Mouse (Mus musculus) heart, postnatal 10 days (tissue): ENCODE measurements around the gene Ccdc27. TPM values are rescaled to one million over a fixed set of nuclear protein-coding genes. Genes with fewer than 3 reads are reported as not detected.

Experiments used
- DNase-seq, 2 experiments: peaks; one replicate each; pipeline ENCODE4 v3.0.0; 2021
- intact Hi-C: fragments of 180-260 bp; cut with DNase I; formaldehyde crosslinking; loops from one replicate; pipeline ENCODE4 v1.15.1; 2025
- total RNA-seq, 2 experiments: library from RNA; stranded (reverse); gene quantifications; 2 replicates each; pipeline ENCODE4 v1.2.3; 2021

The Ccdc27 gene
- total RNA-seq, 2 experiments from 2014 or later = not detected

DNA sequence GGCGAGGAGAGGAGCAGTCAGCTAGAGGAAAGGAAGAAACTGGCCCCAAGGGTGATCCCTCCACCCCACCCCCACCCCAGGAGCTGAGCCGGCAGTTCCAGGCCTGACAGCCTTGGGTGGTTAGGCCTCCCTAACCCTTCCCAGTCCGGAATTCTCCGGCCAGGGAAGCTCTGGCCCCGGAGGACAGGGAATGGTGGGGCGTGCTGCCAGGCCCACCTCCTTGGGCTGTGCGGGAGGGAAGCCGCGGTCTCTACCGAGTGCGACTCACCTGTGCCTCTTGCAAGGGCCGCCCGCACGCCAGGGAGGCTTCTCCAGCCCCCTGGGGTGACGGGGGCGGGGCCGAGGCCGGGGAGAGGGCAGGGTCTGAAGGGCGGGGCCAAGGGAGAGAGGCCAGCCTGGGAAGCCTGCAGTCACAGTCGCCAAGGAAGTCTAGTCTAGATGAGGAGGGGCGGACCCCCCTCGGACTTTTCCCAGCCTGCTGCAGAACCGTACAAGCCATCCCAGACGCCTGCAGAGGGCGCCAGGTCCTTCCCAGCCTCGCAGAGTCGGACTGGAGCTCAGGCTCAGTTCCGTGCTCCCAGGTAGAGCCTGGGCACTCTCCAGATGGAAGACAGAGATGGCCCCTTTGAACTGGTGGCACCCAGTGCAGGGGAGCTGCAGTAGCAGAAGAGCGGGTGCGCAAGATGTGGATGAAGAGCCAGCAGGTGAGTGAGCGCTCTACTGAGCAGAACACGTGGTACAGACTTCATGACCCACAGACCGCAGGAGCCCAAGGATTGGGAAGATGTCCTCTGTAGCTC is 16.6 kb downstream of the Ccdc27 start, which contains the start of gene Smim1:
TSS of gene Smim1 (minus strand) at position 590 of the 800 bp plus-strand sequence.
- peak; percentile 74 to 75 for DNase-seq
- intact Hi-C loops = no loop called here

- intact Hi-C loops = no loop called here
- peak in 1 of 2 experiments; percentile 30 for DNase-seq
Observed at GRCm38 (mm10) chr4:154024729-154025521, 17.6 kb downstream of the Ccdc27 start.

DNA sequence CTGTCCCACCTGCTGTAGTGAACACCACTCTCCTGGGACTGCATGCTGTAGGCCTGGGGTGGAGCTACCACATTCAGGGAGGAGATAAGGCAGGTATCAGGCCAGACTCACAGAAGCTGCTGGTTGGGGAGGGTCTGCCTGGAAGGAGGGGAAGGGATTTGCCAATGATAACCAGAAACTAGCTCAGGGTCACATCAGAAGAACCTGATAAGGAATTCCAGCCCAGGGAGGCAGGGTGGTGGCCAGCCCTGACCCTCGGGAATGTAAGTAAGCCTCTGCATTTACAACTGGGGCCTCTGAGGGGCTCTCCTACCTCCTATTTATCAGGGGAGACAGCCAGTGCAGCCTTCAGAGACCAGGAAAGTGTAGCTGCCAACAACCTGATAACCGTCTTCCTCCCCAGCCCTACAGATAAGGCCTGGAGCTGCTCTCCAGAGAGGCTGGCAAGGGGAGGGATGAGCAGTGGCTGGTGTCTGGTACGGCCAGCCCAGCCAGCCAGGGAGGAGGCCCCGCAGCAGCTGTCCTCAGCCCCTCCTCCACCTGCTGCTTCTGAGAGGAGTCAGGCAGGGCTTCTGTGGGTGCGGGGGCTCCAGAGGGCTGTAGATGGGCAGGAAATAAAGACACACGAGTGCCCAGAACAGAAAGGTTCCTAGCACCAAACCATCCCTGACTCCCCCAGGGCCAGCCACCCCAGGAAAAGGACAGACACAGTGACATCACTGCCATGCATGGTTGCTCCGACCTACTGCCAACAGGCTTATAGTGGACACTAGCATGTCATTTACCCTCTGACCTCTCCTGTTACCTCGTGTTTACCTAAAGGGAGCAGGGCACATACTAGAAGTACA is 18.5 kb downstream of the Ccdc27 start:
- peak in 1 of 2 experiments; percentile 18 for DNase-seq
- intact Hi-C loops = no loop called here

GRCm38 (mm10) chr4:154022844-154023243 is 19.6 kb downstream of the Ccdc27 start:
- intact Hi-C loops = no loop called here
- peak; percentile 14 to 24 for DNase-seq

DNA sequence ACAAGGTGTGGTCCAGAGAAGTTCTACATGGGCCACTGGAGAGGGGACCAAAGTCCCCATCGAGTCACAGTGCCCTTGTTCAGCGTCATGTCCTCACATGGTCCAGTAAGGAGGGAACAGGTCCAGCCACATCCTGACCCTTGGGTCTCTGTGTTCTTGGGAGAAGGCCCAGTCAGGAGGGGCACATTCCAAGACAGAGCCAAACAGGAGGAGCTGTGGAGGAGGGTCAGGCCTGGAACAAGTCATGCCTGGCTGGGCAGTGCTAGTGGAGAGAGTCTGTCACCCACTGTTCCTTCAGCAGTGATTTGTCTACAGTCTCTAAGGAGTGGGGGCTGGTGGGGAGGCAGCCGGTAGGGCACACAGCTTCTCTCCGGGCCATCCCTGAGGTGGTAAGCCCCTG is 20.1 kb downstream of the Ccdc27 start:
- peak; percentile 58 to 63 for DNase-seq
- intact Hi-C loops = no loop called here

DNA sequence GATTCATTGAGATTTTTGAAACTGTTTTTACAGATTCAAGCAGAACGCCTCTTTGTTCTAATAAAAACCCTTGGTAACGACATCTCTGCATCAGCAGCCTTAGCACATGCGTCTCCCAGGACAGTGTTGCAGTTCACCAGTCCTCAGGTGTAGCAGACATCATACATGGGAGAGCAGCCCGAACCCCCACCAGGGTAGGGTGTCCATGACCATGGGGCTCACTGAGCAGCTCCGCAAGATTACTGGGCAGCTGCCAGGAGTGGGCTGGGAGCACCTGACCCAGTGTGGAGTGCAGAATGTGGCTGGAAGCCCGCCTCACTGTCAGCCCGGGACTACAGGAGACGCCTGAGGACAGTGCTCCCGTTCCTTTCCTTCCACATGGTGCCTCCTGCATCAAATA is 21.0 kb downstream of the Ccdc27 start:
- intact Hi-C loops = no loop called here

GRCm38 (mm10) chr4:154019571-154019970 is 22.9 kb downstream of the Ccdc27 start:
- intact Hi-C loops = no loop called here
- peak; percentile 29 to 60 for DNase-seq

More for the DNA sequence above, 21.0 kb downstream of the Ccdc27 start:
- peak in 1 of 2 experiments; percentile 28 for DNase-seq

DNA sequence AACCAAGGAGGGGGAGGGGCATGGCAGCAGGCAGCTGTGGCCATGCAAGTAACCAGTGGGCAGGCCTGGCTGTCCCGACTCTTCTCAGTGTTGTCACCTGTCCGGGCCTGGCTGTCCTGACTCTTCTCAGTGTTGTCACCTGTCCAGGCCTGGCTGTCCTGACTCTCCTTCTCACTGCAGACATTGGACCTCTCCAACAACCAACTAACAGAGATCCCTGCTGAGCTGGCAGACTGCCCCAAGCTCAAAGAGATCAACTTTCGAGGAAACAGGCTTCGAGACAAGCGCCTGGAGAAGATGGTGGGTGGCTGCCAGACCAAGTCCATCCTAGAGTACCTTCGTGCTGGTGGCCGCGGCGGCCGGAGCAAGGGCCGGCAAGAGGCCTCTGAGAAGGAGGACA is 27.0 kb downstream of the Ccdc27 start:
- DNase-seq = no peak
- intact Hi-C loops = no loop called here

DNA sequence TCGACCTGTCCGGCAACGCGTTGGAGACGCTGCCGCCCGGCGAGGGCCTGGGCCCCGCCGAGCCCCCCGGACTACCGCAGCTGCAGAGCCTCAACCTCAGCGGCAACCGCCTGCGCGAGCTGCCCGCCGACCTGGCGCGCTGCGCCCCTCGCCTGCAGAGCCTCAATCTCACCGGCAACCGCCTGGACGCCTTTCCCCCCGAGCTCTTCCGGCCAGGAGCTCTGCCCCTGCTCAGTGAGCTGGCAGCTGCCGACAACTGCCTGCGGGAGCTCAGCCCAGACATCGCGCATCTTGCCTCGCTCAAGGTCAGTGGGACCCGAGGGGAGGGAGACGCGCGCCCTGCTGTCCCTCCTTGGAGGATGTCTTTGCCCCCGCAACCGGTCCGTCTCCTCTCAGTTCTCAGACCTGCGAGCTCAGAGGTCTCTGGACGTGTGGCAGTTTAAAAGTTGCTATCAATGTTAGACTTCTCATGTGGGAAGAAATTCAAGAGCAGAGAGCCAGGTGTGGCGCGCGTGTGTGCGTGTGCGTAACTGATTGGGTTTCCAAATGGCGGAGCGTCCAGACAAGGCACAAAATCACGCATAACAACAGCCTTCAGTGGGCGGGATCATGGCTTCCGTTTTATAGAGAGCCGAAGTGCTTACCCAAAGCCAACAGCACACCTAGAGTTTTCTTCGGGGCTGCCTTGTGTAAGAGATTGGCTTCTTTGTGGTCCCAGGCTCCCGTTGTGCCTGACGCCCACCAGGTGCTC is 30.2 kb downstream of the Ccdc27 start:
- intact Hi-C loops = loop anchor here (1.0 to 5.0 kb wide), 2 partner anchors 37 to 55 kb away; partner anchors contain the start of genes A430005L14Rik, Cep104 and Dffb
- DNase-seq = peak; percentile 26 to 39

DNA sequence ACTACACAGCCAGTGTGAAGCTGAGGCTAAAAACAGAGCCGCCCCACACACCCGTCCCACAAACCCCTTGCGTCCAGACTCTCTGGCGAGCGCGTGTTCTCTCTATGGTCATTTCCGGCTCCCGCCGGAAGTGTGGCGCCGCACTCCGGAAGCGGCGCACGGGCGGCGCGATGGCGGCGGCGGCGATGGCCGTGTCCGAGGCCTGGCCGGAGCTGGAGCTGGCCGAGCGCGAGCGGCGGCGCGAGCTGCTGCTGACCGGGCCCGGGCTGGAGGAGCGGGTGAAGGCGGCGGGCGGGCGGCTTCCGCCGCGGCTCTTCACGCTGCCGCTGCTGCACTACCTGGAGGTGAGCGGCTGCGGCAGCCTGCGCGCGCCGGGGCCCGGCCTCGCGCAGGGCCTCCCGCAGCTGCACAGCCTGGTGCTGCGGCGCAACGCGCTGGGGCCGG is 30.8 kb downstream of the Ccdc27 start, which contains the start of gene Lrrc47:
TSS of gene Lrrc47 (plus strand) at position 86 of the 444 bp plus-strand sequence.
- intact Hi-C loops = loop anchor here (1.0 to 5.0 kb wide), 2 partner anchors 36 to 54 kb away; partner anchors contain the start of genes A430005L14Rik, Cep104 and Dffb
- peak; percentile 89 to 90 for DNase-seq

DNA sequence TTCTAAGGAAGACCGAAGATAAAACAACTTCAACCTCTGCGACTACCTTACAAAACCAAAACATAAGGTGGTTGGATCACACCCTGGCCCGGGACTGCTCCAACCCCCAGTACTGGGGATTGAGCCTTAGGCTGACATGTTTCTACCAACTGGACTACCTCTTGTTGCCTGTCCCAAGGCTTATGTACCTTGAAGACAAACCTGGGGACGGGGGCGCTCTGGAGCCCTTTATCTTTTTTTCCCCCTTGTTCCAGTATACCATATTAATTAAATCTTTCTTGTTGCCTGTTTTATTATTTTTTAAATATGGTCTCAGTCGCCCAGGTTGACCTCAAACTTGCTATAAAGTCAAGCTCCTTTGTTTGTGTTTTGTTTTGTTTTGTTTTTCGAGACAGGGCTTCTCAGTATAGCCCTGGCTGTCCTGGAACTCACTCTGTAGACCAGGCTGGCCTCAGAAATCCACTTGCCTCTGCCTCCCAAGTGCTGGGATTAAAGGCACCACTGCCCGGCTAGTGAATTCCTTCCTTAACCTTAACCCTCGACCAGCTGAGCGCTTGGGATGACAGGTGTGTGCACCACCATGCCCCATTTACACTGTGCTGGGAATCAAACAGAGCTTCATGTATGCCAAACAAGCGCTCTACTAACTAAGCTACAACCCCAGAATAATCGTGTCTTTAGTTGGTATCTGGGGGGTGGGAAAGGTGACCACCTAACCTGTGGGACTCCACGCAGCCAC is 31.4 kb downstream of the Ccdc27 start:
- DNase-seq = no peak
- intact Hi-C loops = loop anchor here (5.0 kb wide), 1 partner anchor 54 kb away; the partner anchor contains the start of gene A430005L14Rik

- intact Hi-C loops = no loop called here
- DNase-seq = no peak
Observed at GRCm38 (mm10) chr4:154007759-154008158, 34.7 kb downstream of the Ccdc27 start.

DNA sequence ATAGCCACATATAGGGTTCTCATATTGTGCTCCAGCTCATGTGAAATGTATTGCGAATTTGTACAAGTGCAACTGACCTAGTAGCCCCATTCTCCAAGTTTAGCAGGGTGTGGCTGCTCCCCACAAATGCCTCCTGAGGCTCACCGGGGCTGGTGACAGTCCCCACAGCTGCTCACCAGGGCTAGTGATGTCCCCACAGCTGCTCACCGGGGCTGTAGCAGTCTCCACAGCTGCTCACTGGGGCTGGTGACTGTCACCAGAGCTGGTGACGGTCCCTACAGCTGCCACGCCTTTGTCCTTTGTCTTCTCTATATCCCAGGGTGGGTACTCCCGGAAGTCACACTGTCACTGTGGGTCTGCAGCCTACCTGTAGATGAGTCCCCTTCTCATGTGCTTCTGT is 36.2 kb downstream of the Ccdc27 start:
- no peak for DNase-seq
- intact Hi-C loops = no loop called here

DNA sequence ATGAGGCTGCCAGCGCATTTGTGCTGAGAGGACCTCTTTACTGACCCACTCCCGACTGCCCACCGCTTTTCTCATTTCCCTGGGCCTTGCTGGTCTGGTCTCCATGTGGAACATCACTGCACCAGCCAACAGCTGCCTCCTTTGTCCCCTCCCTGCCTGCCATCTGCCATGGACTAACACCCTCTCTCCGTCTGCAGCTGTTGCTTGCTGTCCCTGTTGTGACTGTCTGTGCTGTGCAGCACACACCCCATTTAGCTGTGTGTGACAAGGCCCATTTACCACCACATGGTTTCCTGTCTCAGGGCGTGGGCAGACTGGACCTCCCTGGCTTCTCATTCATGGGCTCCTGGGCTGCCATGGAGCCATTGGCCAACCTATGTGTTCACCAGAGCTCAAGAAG is 37.0 kb downstream of the Ccdc27 start:
- intact Hi-C loops = no loop called here
- DNase-seq = no peak

DNA sequence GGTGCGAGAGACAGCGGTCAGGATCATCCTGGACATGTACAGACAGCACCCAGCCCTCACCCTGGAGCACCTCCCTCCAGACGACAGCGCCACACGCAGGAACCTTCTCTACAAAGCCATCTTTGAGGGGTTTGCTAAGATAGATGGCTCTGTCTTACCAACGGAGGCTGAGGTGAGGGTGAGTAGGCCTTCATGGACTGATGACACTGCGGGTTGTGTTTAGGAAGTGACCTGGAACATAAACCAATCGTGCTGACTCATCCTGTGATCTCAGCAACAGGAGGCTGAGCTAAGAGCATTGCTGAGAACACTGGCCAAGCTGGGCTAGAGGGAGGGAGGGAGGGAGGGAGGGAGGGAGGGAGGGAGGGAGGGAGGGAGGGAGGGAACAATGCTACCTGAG is 49.0 kb downstream of the Ccdc27 start:
- DNase-seq = no peak
- intact Hi-C loops = no loop called here

GRCm38 (mm10) chr4:153992715-153993114 is 49.8 kb downstream of the Ccdc27 start:
- DNase-seq = no peak
- intact Hi-C loops = no loop called here

GRCm38 (mm10) chr4:153980470-153980869 is 62.0 kb downstream of the Ccdc27 start:
- DNase-seq = no peak
- intact Hi-C loops = no loop called here

- DNase-seq = no peak
- intact Hi-C loops = no loop called here
Observed at GRCm38 (mm10) chr4:153979243-153979642, 63.2 kb downstream of the Ccdc27 start.
